Mouse (Mus musculus) T-helper 1 cell (primary cell): ENCODE data around the gene Map3k14.

ENCODE experiments used
- in situ Hi-C: fragments of 300-600 bp; cut with MboI, MseI; formaldehyde crosslinking; loops from one replicate; pipeline ENCODE4 v1.15.1; 2025; ENCODE audit warnings: high pct_unique_total_duplicates

The Map3k14 gene

GRCm38 (mm10) chr11:103178748-103179147 lies 88.5 kb downstream of the Map3k14 start:
- in situ Hi-C loops: loop anchor here (10.0 kb wide), 1 partner anchor 86 kb away; the partner anchor contains the start of gene Map3k14

GRCm38 (mm10) chr11:103177815-103178485 lies 89.3 kb downstream of the Map3k14 start:
- in situ Hi-C loops: loop anchor here (10.0 kb wide), 1 partner anchor 87 kb away; the partner anchor contains the start of gene Map3k14

DNA sequence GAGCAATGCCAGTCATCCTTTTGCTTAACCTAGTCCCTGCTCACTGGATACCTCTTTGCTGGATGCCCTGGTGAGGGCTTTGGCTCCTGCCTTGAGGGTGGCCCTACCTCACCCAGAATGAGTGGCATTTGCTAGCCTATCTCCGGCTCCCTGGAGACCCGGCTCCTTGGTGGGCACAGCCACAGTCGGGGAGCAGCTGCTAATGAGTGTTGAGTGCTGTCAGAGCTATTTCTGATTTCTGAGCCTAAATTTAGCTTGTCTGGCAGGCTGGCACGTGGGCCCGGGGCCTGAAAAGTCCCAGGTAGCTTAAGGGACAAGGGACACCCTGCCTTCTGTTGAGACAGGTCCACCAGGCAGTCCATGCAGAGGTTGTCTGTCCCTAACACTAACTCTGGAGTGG lies 90.1 kb downstream of the Map3k14 start:
- in situ Hi-C loops: loop anchor here (10.0 kb wide), 1 partner anchor 88 kb away; the partner anchor contains the start of gene Map3k14

GRCm38 (mm10) chr11:103176510-103176909 lies 90.8 kb downstream of the Map3k14 start:
- in situ Hi-C loops: loop anchor here (10.0 kb wide), 1 partner anchor 88 kb away; the partner anchor contains the start of gene Map3k14

- in situ Hi-C loops: loop anchor here (10.0 kb wide), 1 partner anchor 89 kb away; the partner anchor contains the start of gene Map3k14
These were observed 91.4 kb downstream of the Map3k14 start for GRCm38 (mm10) chr11:103175688-103176442.

DNA sequence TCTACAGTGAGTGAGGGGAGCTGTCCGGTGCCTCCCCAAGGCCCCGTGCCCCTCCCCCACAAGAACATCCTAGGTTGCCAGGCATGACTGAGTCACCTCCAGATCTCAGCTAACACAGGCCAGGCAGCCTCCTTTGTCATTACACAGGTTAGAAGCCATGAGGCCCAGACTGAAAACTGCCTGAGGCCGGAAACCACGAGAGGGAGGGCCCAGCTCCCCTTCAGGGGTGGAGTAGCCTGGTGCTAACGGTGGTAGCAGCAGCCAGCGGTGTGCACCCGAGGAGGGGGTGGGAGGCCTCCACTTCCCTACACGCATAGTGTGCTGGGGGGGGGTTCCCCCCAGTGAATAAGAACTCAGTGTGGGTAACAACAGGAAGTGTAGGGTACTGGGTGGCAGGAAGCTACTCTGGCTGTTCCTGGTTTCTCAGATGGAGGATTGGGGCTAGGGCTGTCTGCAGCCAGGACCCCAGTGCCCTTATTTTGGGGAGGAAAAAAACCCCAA lies 92.3 kb downstream of the Map3k14 start:
- in situ Hi-C loops: loop anchor here (10.0 kb wide), 1 partner anchor 90 kb away; the partner anchor contains the start of gene Map3k14

- in situ Hi-C loops: loop anchor here (10.0 kb wide), 1 partner anchor 90 kb away; the partner anchor contains the start of gene Map3k14
These were observed 92.8 kb downstream of the Map3k14 start for GRCm38 (mm10) chr11:103174411-103174832.

- in situ Hi-C loops: loop anchor here (10.0 kb wide), 1 partner anchor 91 kb away; the partner anchor contains the start of gene Map3k14
These were observed 93.4 kb downstream of the Map3k14 start for GRCm38 (mm10) chr11:103173771-103174344.

GRCm38 (mm10) chr11:103173041-103173770 lies 94.1 kb downstream of the Map3k14 start:
- in situ Hi-C loops: loop anchor here (10.0 kb wide), 1 partner anchor 92 kb away; the partner anchor contains the start of gene Map3k14

DNA sequence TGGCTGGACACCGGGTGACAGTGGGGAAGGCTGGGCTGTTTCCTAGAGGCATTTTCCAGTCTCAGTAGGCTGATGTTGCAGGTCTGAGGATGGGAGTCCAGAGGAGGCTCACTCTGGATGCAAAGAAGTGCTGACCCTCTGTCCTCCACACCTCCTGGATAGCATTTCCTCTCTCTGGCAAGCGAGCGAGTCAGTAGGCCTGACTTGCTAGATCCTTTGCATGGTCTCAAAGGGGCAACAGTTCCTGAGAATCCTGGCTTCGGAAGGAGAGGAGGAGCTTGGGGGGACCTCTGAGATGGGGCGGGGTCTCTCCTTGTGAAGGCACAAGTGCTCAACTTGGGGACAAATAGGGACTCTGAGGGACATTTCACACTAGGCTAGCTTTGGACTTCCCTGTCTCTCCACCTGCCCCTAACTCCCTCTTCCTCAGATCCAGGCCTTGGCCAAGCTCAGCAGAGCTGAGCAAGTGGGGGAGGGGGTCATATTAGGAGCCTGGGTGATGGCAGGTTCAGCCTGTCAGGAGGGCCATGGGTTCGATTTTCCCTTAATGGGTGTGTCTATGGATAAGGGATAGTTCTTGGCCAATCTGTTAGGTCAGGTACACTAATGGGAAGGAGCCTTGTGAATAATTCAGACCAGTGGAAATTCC lies 94.8 kb downstream of the Map3k14 start:
- in situ Hi-C loops: loop anchor here (10.0 kb wide), 1 partner anchor 92 kb away; the partner anchor contains the start of gene Map3k14

DNA sequence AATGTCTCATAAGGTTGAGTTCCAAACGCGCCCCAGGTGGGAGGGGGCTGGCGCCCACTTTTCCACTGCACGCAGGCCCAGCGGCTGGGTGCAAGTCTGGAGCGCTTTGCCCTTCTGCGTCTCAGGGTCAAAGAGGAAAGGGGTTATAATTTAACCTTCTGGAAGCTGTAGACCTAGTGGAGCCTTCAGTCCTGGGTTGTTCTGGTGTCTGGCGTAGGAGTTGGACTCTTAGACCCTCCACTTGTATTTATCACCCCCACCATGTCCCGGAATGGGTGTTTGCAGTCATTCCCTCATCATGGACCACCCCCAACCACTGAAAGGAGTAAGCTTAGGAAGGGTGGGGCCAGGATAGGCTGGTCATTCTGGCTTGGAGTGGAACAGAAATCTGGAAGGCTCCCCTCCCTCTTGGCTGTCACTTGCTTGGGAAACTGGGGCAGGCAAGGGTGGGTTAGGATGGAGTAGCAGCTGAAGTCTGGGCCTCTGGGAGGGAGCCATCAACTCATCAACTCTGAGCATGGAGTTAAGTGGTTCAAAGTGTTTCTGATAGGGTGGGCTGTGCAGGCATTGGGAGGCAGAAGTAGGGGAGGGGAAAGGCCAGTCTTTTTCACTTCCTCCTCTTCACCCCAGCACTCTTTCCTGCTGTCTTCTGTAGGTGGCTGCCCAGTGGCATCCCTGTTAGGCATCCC lies 95.4 kb downstream of the Map3k14 start:
- in situ Hi-C loops: loop anchor here (10.0 kb wide), 1 partner anchor 93 kb away; the partner anchor contains the start of gene Map3k14

DNA sequence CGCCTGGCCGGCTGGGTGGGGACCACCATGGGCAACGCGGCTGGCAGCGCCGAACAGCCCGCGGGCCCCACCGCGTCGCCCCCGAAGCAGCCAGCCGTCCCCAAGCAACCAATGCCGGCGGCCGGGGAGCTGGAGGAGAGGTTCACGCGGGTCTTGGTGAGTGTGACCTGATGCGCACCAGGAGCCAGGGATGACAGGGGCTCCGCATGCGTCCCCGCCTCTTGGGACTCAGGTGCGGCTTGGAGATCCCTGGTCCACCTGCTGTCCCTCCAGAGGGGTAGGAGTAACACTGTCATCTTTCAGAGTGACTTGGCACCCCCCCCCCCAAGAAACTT lies 96.0 kb downstream of the Map3k14 start:
- in situ Hi-C loops: loop anchor here (10.0 kb wide), 1 partner anchor 94 kb away; the partner anchor contains the start of gene Map3k14

- in situ Hi-C loops: loop anchor here (10.0 kb wide), 1 partner anchor 94 kb away; the partner anchor contains the start of gene Map3k14
These were observed 96.6 kb downstream of the Map3k14 start, which contains the start of gene Fmnl1 for GRCm38 (mm10) chr11:103170494-103171285. Fmnl1 (plus strand) TSS chr11:103171107.

GRCm38 (mm10) chr11:103170111-103170493 lies 97.2 kb downstream of the Map3k14 start:
- in situ Hi-C loops: loop anchor here (10.0 kb wide), 1 partner anchor 95 kb away; the partner anchor contains the start of gene Map3k14
